Mouse (Mus musculus): ENCODE data around the gene Arrdc5.

The Arrdc5 gene

DNA sequence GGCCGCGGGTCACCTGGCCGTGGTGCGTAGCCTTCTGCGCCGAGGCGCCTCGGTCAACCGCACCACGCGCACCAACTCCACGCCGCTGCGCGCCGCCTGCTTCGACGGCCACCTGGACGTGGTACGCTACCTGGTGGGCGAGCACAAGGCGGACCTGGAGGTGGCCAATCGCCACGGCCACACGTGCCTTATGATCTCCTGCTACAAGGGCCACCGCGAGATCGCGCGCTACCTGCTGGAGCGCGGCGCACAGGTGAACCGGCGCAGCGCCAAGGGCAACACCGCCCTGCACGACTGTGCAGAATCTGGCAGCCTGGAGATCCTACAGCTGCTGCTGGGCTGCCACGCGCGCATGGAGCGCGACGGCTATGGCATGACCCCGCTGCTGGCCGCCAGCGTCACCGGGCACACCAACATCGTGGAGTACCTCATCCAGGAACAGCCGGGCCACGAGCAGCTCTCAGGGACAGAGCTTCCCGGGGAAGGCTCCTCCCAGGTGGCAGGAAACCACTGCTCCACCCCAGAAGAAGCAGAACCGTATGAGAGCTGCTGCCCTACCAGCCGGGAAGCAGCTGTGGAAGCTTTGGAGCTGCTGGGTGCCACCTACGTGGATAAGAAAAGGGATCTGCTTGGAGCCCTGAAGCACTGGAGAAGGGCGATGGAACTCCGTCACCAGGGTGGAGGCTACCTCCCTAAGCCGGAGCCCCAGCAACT, 42.7 kb downstream of the Arrdc5 start:
- no peak for ATAC-seq (ENCODE audit: insufficient number of reproducible peaks, low FRiP score, low TSS enrichment)

GRCm38 (mm10) chr17:56256239-56256881, 43.7 kb downstream of the Arrdc5 start, which contains the start of gene Fem1a:
Gene Fem1a (plus strand): TSS chr17:56256810.
- peak; percentile 86 for ATAC-seq (ENCODE audit: insufficient number of reproducible peaks, low FRiP score, low TSS enrichment)

- peak; percentile 86 for ATAC-seq (ENCODE audit: insufficient number of reproducible peaks, low FRiP score, low TSS enrichment)
Observed at GRCm38 (mm10) chr17:56255863-56256238, 44.2 kb downstream of the Arrdc5 start.

DNA sequence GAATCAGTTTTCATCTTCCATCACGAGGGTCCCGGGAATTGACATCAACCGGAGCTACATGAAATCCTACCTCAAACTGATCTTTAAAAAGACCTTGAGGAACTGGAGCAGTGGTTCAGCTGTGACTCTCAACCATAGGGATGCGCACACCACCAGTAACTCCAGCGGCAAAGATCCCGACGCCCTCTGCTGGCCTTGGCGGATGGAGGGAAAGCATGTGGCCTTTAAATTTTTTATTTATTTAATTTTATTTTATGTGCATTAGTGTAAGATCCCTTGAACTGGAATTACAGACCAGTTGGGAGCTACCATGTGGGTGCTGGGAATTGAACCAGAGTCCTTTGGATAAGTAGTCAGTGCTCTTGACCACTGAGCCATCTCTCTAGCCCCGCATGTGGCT, 44.7 kb downstream of the Arrdc5 start:
- ATAC-seq (ENCODE audit: insufficient number of reproducible peaks, low FRiP score, low TSS enrichment): no peak

DNA sequence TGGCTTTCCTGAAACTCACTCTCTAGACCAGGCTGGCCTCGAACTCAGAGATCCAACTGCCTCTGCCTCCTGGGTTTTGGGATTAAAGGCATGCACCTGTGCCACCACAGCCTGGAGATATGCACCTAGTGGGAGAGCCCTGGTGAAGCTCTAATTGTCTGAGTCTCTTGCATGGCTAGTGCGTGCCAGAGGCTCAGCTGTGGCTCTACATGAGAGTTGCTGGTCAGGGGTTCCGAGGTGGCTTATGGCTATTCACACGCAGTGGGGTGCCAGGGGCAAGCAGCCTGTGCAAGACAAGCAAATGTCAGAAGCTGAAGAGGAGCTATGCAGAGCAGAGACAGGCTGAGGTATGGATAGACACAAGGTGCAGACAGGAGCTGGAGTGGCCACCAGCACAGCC, 45.4 kb downstream of the Arrdc5 start:
- no peak for ATAC-seq (ENCODE audit: insufficient number of reproducible peaks, low FRiP score, low TSS enrichment)

- ATAC-seq (ENCODE audit: insufficient number of reproducible peaks, low FRiP score, low TSS enrichment): no peak
Observed at GRCm38 (mm10) chr17:56251136-56251829, 48.8 kb downstream of the Arrdc5 start.

- no peak for ATAC-seq (ENCODE audit: insufficient number of reproducible peaks, low FRiP score, low TSS enrichment)
Observed at GRCm38 (mm10) chr17:56245608-56246007, 54.5 kb downstream of the Arrdc5 start.
